Mouse (Mus musculus) kidney, adult 2 months (tissue): ENCODE results near the gene Slc4a1ap. TPM values are rescaled to one million over a fixed set of nuclear protein-coding genes. Genes with fewer than 3 reads are reported as not detected.
A peak's percentile ranks its signal among the peaks of the same experiment; 100 is the strongest.

ENCODE experiments used
- DNase-seq: peaks from one replicate; pipeline ENCODE4 v3.0.0; 2021
- H3K27ac ChIP-seq: fragments of 200-500 bp; 2 replicates; pipeline ENCODE4 v1.5.1; 2012; ENCODE audit warnings: low read depth, low read length, control low read depth, inconsistent platforms; ENCODE audit not compliant: insufficient read depth
- H3K27me3 ChIP-seq: fragments of 200-500 bp; replicated peaks from 2 replicates; pipeline ENCODE4 v1.6.1; 2012; ENCODE audit warnings: mild to moderate bottlenecking, moderate library complexity, low read length, inconsistent platforms; ENCODE audit not compliant: control insufficient read depth, insufficient read depth
- H3K36me3 ChIP-seq: fragments of 200-500 bp; 2 replicates; pipeline ENCODE4 v1.6.1; 2012; ENCODE audit warnings: mild to moderate bottlenecking, moderate library complexity, low read length, inconsistent platforms; ENCODE audit not compliant: control insufficient read depth, insufficient read depth
- H3K4me1 ChIP-seq: fragments of 200-500 bp; 2 replicates; pipeline ENCODE4 v1.6.1; 2011; ENCODE audit warnings: low read length; ENCODE audit not compliant: control insufficient read depth, insufficient read depth
- H3K4me3 ChIP-seq: fragments of 200-500 bp; 2 replicates; pipeline ENCODE4 v1.5.1; 2011; ENCODE audit warnings: mild to moderate bottlenecking, low read depth, low read length, control low read depth; ENCODE audit not compliant: insufficient read depth
- CTCF ChIP-seq: fragments of 200-500 bp; conservative IDR thresholded peaks from 2 replicates; pipeline ENCODE4 v1.5.1; 2011; ENCODE audit warnings: low read depth, mild to moderate bottlenecking, control low read depth, low read length, moderate library complexity, mixed read lengths; ENCODE audit not compliant: insufficient read depth, insufficient read length
- POLR2A ChIP-seq: fragments of 200-500 bp; IDR thresholded peaks from one replicate; pipeline ENCODE4 v1.6.1; 2011; ENCODE audit warnings: low read depth, low read length, control low read depth
- WGBS: fragments of 180-500 bp; shearing (Covaris S2); methylation state at CpG from one replicate; pipeline ENCODE4 v1.1.7; 2018; 5-methylcytosine and 5-hydroxymethylcytosine counted together
- polyA plus RNA-seq: library from polyadenylated mRNA; depleted of rRNA; stranded (reverse); fragments of >200 nt; gene quantifications from 2 replicates; pipeline ENCODE4 v1.2.3, GENCODE M21; 2012

Gene Slc4a1ap
- polyA plus RNA-seq, 1 experiment = 11.2 TPM

DNA sequence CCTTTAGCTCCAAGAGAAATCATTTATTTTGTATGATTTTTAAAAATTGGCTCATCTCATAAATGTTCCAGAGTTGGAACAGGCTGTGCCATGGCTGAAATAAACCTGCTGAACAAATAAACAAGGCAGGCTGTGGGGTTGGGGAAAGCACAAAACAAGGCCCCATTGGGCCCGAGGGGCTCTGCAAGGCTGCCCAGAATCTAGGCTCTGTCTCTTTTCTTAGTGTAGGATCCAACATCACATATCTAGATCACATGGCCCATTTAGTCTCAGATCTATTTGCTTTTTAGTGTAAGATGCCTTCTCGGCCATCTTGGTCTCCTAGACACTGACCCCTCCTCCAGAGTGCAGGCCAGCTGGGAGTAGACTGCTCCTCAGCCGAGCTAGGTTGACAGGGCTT lies 39.7 kb downstream of the Slc4a1ap start:
- 77% methylated on average over 3 of the region's 3 CpGs for WGBS
- no peak for DNase-seq
- no peaks in the 10 kb centered on the region for H3K36me3 ChIP-seq
- TF ChIP-seq POLR2A (no peak), CTCF (no peak)
- H3K27me3 ChIP-seq = no peaks in the 10 kb centered on the region
- H3K4me1 ChIP-seq = peaks cover 8% of the 10 kb centered on the region
- no peak overlapping the region for H3K4me3 ChIP-seq
- 0 out of 2 replicates have a peak overlapping the region, but pooled peaks have one; percentile 3 for H3K27ac ChIP-seq

DNA sequence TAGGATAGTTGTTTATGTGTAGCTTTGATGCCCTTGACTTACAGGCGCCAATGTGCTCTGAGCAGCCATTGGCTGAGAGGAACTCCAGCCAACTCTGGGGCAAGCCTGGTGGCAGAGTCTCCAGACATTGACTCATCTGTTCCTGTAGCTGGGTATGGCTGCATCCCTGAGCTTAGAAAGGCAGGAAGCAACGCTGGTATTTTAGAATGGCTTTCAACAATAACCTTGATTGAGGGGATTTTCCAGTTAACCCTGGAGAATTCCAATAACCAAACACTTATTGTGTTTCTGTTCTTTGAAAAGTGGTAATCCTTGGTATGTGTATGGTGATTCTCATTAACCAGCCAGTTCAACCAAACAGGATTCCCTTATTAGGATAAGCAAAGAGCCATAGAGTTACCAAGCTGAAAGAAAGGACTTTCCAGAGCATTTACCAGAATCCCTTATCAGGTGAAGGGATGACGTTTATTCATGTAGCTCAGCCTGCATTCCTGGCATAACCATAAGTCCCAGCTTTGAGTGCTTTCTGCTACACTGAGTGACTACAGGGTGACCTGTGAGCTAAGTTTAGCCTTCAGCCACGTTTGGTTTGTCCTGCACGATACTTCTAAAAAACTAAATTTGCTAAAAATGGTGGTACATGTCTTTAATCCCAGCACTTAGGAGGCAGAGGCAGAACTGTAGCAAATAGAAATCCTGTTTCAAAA lies 41.3 kb downstream of the Slc4a1ap start:
- H3K27ac ChIP-seq = no peak overlapping the region; the same call in 1 of the 2 replicates
- WGBS = 54% methylated on average over 5 of the region's 5 CpGs

DNA sequence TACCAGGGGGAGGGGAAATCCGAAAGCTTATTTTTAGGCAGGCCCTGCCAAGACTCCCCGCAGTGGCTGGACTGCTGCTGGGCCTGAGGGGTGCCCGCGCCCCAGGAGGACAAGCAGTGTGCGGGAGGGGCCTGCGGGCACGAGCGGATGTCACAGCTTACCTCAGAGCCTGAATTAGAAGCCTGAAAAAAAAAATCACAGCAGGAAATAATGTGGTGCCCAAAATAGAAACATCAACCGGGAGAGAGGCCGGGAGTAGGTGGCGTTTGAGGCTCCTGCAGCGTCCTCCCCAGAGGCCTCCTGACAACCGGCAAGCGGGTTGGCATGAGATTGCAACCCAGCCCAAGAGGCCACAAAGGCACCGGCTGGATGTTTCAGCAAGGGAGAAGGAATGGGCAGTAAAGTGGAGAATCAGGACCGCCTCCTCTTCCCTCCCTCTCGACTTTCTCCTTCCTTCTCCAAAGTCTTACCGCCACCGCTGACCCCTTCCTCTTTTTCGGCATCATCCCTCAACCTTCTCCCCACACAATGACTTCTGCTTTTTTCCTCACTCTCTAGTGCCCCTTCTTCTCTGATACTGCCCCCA lies 44.3 kb downstream of the Slc4a1ap start:
- WGBS = 25% methylated on average over 20 of the region's 20 CpGs
- TF ChIP-seq POLR2A = peak; percentile 19
- no peak for TF ChIP-seq CTCF
- H3K27ac ChIP-seq = peak overlapping the region; percentile 97
- H3K4me3 ChIP-seq = peak overlapping the region; percentile 42
- peak; percentile 85 for DNase-seq
- peaks cover 13% of the 10 kb centered on the region for H3K4me1 ChIP-seq
- H3K27me3 ChIP-seq = no peaks in the 10 kb centered on the region
- no peaks in the 10 kb centered on the region for H3K36me3 ChIP-seq

More for the DNA sequence above, 41.3 kb downstream of the Slc4a1ap start:
- DNase-seq = no peak
- Histone ChIP-seq H3K27me3 (no peaks in the 10 kb centered on the region), H3K4me3 (no peak overlapping the region), H3K4me1 (peaks cover 13% of the 10 kb centered on the region), H3K36me3 (no peaks in the 10 kb centered on the region)
- TF ChIP-seq CTCF = no peak
- no peak for TF ChIP-seq POLR2A

DNA sequence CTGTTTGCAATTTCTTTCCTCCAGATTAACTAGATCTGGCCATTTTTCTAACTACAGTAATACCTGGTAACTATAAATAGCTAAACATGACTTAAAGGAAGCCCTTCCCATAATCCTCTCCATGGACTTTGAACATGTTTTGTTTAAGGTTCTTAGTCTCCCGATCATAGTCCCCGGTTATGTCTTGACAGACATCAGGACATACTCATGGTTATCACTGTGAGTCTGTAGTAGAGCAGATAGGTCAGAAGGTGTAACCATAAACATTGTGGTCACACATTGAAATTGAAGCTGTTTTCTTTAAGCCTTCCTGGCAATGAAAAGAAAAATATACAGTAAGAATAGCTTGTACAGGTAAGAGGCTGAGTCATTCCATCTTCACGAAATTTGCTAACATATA lies 46.9 kb downstream of the Slc4a1ap start:
- TF ChIP-seq POLR2A = no peak
- no peak for TF ChIP-seq CTCF
- Histone ChIP-seq H3K36me3 (no peaks in the 10 kb centered on the region), H3K4me3 (no peak overlapping the region), H3K4me1 (peaks cover 12% of the 10 kb centered on the region; the same call in 1 of the 2 replicates), H3K27me3 (no peaks in the 10 kb centered on the region), H3K27ac (no peak overlapping the region)
- no peak for DNase-seq
- 84% methylated on average over 3 of the region's 3 CpGs for WGBS

DNA sequence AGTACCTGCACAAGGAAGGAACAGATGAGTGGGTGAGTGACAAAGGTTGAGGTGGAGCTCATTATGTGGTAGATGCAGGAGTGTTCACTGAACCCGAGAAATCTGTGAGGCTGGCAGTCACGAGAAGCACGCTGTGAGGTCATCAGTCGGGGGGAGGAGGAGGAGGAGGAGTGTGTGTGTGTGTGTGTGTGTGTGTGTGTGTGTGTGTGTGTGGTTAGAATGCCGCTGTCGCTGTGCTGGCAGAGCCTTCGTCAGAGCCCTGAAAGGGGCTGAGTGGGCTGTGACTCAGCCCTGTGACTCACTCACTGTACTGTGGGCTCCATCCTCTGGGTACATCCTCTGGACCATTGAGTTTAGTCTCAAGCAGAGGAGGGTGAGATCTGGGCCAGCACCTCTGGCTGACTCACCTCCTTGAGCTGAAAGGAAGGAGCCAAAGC lies 49.8 kb downstream of the Slc4a1ap start:
- Histone ChIP-seq H3K4me1 (peaks cover 8% of the 10 kb centered on the region; the same call in 1 of the 2 replicates), H3K27me3 (no peaks in the 10 kb centered on the region), H3K36me3 (no peaks in the 10 kb centered on the region), H3K4me3 (no peak overlapping the region), H3K27ac (no peak overlapping the region)
- WGBS = 19% methylated on average over 7 of the region's 7 CpGs
- DNase-seq = peak; percentile 46
- TF ChIP-seq POLR2A (no peak), CTCF (no peak)

DNA sequence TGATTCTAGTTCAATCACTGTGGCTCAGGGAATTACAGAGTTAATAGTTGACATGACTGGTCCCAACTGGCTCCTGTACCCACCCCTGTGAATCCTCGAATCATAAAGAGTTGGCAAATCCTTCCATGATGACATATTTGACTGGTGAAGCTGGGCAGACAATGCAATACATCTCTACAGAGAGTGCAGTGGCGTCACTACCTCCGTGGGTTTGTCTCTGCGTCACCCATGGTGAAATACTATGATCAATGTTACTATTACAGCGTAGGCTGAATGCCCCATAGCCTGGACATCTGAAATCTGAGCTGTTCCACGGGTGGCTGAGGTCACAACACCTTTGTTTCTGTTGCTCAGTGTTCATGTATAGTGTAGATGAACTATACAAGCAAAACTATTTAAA lies 54.5 kb downstream of the Slc4a1ap start:
- H3K4me1 ChIP-seq = peaks cover 5% of the 10 kb centered on the region; the same call in 1 of the 2 replicates
- DNase-seq = no peak
- TF ChIP-seq POLR2A (no peak), CTCF (no peak)
- no peak overlapping the region for H3K27ac ChIP-seq
- 71% methylated on average over 6 of the region's 6 CpGs for WGBS
- H3K4me3 ChIP-seq = no peak overlapping the region
- no peaks in the 10 kb centered on the region for H3K27me3 ChIP-seq
- no peaks in the 10 kb centered on the region for H3K36me3 ChIP-seq

DNA sequence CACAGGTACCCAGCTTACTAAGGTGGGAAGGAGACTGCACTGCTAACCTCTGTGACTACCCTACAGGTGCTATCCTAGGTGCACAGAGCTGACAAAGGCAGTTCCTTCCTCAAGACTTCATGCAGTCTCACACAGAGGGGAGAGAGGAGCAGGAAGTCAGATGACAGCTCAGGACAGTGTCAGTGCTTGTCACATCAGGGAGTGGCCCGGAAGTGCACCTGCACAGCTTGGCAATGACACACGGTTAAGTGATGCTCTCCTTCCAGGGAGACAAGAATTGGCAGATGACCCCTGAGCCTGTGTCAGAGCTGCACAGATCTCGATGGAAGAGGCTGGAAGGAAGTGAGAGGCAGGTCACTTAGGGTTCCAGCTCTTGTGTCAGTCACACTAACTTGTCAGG lies 55.1 kb downstream of the Slc4a1ap start:
- TF ChIP-seq CTCF (no peak), POLR2A (no peak)
- WGBS = 80% methylated on average over 3 of the region's 3 CpGs
- Histone ChIP-seq H3K27ac (no peak overlapping the region), H3K4me3 (no peak overlapping the region), H3K4me1 (peaks cover 3% of the 10 kb centered on the region; the same call in 1 of the 2 replicates), H3K36me3 (no peaks in the 10 kb centered on the region), H3K27me3 (no peaks in the 10 kb centered on the region)
- DNase-seq = no peak
